Mouse (Mus musculus) thymus, postnatal 10 days (tissue): Measurements from ENCODE around the gene Shroom1.
A peak's percentile ranks its signal among the peaks of the same experiment; 100 is the strongest.

ENCODE experiments used
- DNase-seq, 2 experiments: peaks; one replicate each; pipeline ENCODE4 v3.0.0; 2021; ENCODE audit warnings: low spot score in 2 of 2

Shroom1 gene

DNA sequence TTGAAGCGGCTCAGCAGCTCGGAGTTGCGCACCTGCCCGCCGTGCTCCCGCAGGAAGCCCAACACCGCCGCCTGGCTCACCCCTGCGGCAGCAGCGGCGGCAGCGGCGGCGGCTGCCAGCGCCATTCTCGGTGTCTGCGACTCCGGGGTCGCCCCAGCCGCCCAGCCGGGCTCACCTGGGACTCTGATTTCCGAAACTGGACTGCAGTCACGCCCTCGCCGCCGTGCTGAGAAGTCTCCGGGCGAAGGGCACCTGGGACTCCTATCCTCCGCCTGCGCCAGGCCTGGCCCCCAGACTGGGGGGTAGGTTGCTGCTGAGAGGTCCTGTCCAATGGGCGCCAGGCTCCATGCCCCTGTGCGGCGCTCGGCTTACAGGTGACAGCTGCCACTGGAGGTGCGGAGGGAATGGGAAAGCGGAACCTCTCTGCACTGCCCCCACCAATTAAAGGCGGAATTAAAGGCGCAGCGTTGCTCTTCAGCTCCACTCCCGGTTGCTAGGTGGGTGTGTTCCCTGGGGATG, 22.8 kb downstream of the Shroom1 start, which contains the start of the genes Gm9945 and Sowaha:
TSS of gene Gm9945 (plus strand) at position 384 of the 519 bp plus-strand sequence.
TSS of gene Sowaha (minus strand) at position 492 of the 519 bp plus-strand sequence.
- peak in 1 of 2 experiments; percentile 16 for DNase-seq

DNA sequence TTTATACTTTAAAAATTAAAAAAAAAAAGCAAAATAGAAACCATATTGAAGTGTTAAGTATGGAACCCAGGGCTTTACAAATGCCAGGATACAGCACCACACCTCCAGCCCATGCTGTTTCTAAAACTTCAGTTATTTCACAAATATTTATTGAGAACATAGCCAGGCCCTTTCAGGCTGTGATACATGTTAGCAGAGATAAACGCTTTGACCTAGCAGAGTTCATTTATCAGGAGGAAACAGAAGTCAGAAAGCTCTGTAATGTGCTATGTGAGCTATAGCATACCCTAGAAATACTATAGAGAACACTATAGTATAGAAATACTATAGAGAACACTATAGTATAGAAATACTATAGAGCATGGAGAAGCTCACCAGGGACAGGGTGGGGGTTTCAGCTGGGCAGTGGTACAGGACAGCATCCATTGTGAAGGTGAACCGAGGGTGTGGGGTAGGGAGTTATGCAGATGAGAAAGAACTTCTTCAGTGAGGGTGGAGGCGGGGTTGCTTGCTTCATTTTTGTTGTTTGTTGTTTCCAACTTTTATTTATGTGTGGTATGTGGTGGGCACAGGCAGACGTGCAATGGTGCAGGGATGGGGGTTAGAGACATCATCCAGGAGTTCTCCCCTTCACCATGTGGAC, 24.2 kb downstream of the Shroom1 start:
- no peak for DNase-seq

DNA sequence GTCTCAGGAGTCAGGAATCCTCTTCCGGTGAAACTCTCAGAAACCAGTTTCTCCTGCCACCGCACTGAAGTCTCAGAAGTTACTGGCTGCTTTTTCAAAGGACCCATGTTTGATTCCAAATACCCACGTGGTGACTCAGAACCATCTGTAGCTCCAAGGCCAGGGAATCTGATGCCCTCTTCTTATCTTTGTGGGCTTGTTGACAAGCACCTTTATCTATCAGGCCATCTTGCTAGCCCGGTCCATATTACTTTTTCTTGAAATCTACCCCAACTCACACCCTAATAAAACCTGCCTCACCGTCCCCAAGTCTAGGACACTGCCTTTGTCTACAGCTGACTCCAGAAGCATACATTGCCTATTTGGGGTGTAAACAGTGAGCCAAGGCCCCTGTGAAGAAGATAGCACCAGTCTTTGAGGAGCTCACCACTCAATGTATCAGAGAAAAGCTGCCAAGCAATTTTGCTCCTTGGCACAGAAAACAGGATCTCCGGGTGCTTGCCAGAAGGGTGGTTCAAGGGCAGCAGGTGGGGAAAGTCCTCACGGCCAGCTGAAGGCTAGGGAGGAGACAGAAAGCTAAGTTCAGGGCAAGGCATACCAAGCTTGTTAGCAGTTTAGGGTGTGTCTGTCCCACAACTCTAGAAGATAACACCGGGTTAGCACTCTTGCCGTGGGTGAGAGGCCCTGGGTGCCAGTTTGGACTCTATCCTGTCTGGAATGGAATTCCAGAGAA, 26.3 kb downstream of the Shroom1 start:
- DNase-seq: no peak

DNA sequence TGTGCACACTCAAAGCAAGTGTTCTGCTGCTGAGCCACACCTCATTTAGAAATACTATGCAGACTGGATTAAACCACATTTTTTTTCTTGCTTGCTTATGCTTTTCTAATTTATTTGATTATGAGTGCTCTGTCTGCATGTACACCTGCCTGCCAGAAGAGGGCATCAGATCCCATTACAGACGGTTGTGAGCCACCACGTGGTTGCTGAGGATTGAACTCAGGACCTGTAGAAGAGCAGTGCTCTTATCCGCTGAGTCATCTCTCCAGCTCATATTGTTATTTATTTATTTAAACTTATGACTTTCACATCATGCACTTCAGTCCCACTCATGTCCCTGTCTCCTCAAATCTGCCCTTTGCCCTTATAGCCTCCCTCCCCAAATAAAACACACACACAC, 28.7 kb downstream of the Shroom1 start:
- DNase-seq: no peak

DNA sequence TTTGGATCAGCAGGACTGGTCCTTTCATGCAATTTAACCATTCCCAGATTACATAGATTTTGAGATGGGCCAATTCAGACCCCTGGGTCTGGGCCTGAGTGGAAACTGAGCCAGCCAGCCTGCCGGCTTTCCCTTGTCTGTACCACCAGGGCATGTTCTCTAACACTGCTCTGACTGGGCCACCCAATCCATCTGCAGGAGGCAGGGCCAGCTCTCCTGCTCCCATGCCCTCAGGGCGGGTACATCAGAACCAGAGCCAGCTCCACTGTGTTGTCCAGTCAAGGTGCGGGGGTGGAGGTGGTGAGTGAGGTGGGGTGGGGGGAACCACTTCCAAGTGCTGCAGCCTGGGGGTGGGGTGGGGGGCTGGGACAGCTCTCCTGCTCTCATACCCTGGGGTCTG, 29.3 kb downstream of the Shroom1 start:
- DNase-seq: no peak

DNA sequence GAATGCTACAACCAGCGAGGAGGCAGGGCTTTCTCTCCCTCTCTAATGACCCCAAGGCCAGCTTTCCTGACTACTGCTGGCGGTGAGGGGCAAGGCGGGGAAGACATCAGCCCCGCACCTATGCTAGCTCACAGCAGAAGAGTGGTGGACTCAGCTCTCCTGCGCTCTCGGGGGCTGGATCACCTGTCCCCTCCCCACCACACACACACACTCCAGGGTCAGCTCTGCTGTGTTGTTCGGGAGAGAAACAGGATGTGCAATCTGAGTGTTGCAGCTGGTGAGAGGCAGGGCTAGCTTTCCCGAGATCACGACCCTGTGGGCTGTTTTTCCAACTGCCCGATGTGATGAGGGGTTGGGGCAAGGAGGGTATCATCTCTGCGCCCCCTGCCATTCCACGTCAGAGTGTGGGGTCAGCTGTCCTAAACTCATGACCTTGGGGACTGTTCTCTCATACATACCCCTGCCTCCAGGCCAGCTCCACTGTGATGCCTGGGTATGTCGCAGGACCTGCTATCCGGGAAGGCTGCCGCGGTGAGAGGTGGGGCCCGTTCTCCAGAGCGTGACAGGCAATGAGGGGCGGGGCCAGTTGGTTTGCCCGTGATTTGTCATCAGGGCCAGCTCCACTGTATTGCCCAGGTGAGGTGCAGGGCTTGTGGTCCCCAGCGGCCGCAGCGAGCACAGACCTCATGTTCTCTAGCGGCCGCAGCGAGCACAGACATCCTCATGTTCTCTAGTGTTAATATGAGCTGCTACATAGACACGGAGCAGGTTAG, 30.0 kb downstream of the Shroom1 start:
- no peak for DNase-seq

DNA sequence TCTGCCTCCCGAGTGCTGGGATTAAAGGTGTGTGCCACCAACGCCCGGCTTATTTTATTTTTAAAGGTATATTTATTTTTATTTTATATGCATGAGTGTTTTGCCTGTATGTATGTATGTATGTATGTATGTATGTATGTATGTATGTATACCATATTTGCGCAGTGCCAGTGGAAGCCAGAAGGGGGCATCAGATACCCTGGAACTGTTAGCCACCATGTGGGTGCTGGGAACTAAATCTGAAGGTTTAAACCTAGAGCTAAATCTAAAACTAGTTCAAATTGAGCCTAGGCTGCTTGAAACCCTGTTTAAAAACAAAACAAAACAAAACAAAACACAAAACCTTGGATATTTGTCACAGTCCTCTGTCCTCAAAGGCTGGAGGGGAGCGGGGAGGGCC, 32.0 kb downstream of the Shroom1 start:
- DNase-seq: no peak

DNA sequence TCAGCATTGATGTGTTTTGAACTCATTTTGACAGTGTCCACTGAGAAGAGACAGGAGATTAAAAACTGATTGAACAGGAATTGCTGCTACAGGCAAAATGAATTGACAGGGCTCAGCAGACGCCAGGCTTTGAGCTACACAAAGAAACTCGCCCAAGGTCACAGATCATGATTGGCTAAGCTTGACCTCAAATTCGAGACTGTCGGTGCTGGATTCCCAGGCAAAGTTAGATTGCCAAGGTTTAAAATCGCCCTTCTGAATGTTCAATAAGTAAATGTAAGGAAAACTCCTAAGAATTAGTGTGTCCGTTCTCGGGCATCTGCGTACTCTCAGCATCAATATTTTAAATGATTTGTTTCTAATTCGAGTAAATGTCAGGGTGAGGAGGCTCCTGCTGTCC, 32.4 kb downstream of the Shroom1 start:
- DNase-seq: no peak

DNA sequence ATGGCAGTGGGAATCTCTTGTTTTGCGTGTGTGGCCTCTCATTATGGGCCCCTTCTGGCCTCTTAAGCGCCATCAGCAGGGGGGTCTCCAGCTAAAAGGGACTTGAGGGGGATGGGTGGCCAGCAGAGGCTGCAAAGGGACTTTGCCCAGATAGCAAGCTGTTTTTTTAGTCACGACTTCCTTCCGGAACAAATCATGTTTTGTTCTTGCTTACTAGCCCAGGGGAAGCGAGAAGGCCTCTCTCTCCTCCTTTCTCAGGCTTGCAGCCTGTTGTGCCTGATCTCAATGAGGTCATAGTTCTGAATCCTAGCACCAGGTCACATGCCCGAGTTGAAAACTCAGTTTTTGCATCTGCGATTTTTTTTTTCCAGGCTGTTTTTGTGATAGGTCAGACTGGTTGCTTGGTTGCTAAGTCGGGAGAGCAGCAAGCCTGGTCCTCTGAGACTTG, 35.0 kb downstream of the Shroom1 start:
- no peak for DNase-seq

DNA sequence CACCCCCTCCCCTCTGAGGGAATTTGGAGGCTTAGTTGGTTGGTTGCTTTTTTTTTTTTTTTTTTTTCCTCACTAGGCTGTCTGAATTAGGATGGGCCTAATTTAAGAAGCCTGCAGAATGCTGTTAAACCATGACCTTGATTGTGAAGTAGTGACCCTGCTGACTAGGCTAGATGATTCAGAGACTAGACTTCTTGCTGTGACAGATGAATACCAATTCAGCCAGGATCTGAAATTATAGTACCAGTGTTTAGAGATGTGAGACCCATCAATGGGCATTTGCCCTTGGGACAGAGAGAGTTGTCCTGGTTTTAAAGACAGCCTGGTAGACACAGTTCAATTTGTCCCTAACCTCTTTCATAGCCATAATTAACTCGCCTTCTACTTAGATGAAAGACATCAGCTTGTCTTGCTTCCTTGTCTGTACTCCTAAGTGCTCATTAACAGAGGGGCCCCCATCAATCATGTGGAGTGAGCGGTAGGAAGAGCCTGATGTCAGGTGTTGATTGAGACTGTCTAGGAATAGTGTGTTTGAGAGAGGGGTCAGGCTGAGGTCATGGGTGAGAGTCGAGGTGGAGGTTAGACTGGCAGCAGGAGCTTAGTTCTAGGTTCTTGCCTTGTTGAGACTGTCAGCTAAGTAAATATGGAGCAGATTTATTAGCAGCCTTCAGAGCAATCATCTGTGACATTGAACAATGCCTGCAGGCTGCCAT, 36.4 kb downstream of the Shroom1 start:
- DNase-seq: no peak

DNA sequence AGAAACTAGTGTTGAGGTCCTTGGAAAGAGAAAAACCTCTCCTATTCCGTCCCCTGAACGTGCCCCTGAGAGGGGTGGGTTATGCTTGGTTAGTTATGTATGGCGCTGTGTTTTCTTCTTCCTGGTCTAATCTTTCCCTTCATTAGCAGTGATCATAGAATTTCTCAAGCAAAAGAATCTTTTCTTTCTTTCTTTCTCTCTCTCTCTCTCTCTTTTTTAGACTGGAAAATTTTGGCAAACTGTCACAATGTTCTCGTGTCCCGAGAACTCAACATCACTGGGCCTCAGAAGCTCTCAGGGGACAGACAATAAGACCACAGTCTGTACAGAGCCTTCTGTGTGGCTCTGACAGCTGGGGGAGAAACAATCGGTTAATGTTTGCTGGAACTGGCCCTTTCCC, 38.4 kb downstream of the Shroom1 start:
- no peak for DNase-seq

DNA sequence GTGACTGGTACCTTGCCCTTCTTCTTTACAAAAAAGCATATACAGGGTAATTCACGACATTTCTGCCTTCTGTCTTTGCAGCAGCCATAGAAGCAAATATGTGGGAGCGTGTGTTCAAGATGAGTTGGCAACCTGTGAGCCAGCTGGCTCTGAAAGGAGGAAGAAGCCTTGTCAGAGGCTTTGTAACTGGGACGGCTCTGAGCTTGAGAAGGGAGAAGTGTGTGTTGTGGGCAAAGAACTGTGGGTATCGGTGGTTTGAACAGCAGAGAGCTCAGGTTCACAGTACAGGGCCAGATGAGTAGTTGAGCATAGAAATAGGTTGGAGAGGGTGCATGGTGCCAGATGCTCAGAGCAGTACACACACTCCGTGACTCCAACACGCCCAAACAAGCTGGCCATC, 39.9 kb downstream of the Shroom1 start:
- peak in 1 of 2 experiments; percentile 38 for DNase-seq

DNA sequence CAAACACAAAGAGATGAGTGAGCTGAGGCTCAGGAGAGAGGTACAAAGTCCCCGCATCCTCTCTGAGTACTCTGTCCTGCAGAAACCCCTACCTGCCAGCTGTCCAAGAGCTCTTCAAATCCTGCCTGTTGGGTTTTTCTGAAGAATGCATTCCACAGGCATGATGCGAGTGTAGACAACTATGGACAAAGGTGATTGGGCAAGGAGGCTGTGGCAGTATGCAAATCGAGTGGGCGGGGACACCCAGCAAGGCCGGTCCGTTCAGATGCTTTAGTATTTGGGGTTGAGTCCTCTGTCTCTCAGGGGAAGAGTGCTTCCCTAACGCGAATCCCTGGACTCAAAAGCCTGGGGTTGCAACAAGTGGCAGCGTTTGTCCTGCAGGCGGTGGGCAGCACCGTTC, 43.6 kb downstream of the Shroom1 start:
- no peak for DNase-seq

DNA sequence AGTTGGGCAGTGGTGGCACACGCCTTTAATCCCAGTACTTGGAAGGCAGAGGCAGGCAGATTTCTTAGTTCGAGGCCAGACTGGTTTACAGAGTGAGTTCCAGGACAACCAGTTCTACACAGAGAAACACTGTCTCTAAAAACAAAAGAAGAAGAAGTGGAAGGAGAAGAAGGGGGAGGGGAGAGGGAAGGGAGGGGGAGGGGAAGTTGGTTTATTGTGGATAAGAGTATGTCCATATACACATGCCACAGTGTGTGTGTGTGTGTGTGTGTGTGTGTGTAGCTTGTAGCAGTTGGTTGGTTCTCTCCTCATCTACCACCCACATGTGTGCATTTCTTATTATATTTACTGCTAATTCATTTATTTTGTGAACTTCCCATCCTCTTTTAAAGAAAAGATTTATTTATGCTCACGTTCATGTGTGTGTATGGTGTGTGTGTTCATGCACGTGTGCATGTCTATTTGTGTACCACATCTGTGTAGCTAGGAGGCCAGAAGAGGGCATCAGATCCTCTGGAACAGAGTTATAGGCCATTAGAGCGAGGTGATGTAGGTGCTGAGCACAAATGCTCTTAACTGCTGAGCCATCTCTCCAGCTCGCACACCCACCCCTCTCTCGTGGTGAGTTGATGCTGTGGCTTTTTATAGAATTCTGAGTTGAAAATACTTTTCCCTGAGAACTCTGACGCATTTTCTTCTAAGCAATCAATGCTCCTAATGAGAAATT, 45.2 kb downstream of the Shroom1 start:
- DNase-seq: no peak

DNA sequence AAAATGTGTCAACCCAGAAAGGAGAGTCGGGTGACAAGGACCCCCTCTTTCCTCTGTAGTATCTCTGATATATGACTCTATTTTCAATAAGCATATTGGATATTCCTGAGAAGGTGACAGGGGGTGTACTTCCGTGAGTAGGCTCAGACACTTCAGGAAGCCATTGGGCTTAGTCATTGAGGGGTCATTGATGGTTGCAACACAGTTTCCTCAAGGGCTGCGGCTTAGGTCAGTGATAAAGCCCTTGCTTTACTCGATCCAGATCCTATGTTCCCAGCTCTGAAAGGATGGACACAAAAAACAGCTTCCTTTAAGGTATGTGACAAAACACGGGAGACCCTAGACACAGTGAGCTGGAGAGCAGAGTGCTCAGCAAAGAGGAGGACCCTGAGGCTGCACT, 46.7 kb downstream of the Shroom1 start:
- no peak for DNase-seq

DNA sequence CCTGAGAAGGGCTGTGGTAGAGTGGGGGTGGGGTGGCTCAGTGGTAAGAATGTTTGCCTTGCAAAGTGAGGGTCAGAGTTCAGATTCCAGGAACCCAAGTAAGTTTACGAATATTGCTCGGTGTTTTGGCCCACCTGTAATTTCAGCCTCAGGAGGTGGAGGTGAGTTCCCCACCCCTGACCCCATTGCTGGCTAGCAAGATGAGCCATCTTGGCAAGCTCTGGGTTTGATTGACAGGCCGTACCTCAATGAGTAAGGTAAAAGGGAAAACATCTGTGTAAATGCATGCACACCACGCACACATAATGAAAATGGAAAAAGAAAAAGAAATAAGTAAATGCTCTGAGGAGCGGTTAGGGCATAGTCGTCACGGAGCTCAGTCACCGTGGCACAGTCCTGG, 47.4 kb downstream of the Shroom1 start:
- DNase-seq: no peak

DNA sequence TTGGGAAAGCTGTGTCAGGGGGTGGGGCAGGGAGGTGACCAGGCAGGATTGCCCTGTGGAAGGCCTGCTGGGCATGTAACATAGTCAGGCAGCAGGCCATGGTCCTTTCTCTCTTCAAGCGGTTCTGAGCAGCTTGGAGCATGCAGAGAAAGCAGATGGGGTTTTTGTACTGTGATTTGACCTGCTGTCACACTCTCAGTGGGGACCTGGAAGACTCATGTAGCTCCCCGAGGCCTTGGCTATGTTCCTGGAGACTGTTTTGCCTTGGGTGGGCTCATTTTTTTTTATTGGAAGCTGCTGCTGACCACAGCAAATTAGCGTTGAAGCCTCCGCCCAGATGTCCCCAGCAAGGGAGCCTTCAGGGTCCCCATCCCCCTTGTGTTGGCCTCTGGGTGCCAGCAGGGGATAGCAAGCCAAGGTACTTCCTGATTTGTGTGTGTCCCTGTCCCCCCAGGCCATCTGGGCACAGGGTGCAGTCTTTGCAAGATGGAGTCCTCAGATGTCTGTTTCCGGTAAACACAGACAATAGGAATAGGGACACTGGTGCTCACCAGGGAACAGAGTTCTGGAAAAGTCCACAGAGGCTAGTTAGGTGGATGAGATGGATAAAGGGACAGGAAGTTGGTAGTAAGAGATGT, 48.1 kb downstream of the Shroom1 start:
- DNase-seq: no peak

DNA sequence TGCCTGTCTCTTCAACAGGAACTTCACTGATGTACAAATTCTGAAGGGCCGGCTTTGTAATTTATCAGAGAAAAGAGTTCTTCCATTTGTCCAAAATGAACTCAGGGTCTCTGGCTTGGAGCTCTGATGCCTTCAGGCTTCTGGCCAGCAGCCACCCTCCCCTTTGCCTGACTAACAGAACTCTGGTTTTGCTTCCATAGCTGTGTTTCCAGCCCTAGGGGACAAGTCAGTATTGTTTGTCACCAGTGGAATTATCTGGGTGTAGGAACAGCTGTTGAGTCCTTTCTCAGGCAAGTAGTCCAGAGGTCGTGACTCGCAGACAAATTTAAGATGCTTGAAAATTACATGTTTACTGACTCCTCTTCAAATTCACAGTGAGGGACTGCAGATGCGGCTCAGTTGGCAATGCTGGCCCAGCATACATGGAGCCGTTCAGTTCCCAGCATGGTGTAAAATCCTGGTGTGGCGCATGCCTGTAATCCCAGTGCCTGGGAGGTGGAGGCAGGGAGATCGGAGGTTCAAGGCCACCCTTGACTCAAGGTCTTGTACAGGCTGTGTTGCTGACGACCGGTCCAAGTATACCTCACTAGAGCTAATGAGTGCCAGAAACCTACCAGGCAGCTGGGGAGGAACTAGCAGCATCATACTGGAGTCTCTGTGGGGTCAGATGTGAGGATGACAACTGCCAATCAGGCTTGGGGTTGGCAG, 50.2 kb downstream of the Shroom1 start:
- no peak for DNase-seq

DNA sequence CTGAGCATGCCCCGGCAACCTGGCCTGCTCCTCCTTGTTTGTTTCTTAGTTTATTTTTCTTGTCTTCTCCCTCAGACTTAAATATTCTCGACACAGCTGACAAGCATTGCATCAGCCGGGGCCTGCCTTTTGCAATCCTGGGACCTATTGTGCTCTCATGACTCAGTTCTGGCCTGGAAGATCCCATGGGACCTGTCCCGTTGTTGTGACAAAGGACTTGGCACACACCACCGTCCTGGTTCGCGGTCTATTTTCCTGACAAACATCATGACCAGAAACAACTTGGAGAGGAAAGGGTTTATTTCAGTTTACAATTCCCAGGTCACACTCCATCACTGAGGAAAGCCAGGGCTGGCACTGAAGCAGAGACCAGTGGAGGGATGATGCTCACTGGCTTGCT, 51.1 kb downstream of the Shroom1 start:
- no peak for DNase-seq

DNA sequence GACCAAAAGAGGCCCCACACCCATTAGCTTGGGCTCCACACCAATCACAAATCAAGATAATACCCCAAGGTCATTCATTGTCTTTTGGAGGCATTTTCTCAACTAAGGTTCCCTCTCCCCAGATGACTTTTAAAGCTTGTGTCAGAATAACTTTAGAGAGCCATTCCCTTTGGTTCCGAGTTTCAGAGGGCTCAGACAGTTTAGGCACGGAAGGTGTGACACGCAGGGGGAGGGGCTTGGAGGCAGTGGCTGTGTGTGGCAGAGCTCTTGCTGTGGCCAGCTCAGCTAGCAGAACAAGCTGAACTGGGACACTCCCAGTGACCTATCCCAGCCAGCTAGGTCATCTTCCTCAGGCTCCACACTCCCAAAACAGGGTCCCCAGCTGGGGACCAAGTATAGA, 51.6 kb downstream of the Shroom1 start:
- DNase-seq: no peak
